Mouse (Mus musculus): ENCODE results near the gene Aacs.

Aacs gene

GRCm38 (mm10) chr5:125461868-125462445, 13.7 kb upstream of the Aacs start:
- intact Hi-C loops (cut with DNase I), result loop anchor here (2.0 to 5.0 kb wide), 2 partner anchors 47 to 80 kb away; no protein-coding TSS in a partner anchor

GRCm38 (mm10) chr5:125465192-125465591, 10.4 kb upstream of the Aacs start:
- intact Hi-C loops (cut with DNase I), result no loop called here

- intact Hi-C loops (cut with DNase I), result no loop called here
Observed at GRCm38 (mm10) chr5:125465701-125466106, 9.9 kb upstream of the Aacs start.

GRCm38 (mm10) chr5:125466483-125466882, 9.1 kb upstream of the Aacs start:
- intact Hi-C loops (cut with DNase I), result no loop called here

- intact Hi-C loops (cut with DNase I), result no loop called here
Observed at GRCm38 (mm10) chr5:125467261-125467660, 8.4 kb upstream of the Aacs start.

GRCm38 (mm10) chr5:125470713-125471112, 4.9 kb upstream of the Aacs start:
- intact Hi-C loops (cut with DNase I), result no loop called here

- intact Hi-C loops (cut with DNase I), result no loop called here
Observed at GRCm38 (mm10) chr5:125472796-125473475, 2.7 kb upstream of the Aacs start.

GRCm38 (mm10) chr5:125475030-125475429, 584 bp upstream of the Aacs start:
- intact Hi-C loops (cut with DNase I), result no loop called here

- intact Hi-C loops (cut with DNase I), result no loop called here
Observed at GRCm38 (mm10) chr5:125476286-125476625, 642 bp downstream of the Aacs start.

GRCm38 (mm10) chr5:125476799-125477198, 1.2 kb downstream of the Aacs start:
- intact Hi-C loops (cut with DNase I), result no loop called here

- intact Hi-C loops (cut with DNase I), result no loop called here
Observed at GRCm38 (mm10) chr5:125477533-125477932, 1.9 kb downstream of the Aacs start.

GRCm38 (mm10) chr5:125478037-125478436, 2.4 kb downstream of the Aacs start:
- intact Hi-C loops (cut with DNase I), result no loop called here

- intact Hi-C loops (cut with DNase I), result no loop called here
Observed at GRCm38 (mm10) chr5:125479376-125479775, 3.8 kb downstream of the Aacs start.

GRCm38 (mm10) chr5:125480434-125481231, 5.0 kb downstream of the Aacs start:
- intact Hi-C loops (cut with DNase I), result no loop called here

- intact Hi-C loops (cut with DNase I), result no loop called here
Observed at GRCm38 (mm10) chr5:125482474-125482873, 6.9 kb downstream of the Aacs start.

- intact Hi-C loops (cut with DNase I), result no loop called here
Observed at GRCm38 (mm10) chr5:125483712-125484611, 8.3 kb downstream of the Aacs start.

- intact Hi-C loops (cut with DNase I), result no loop called here
Observed at GRCm38 (mm10) chr5:125485031-125485778, 9.6 kb downstream of the Aacs start.

GRCm38 (mm10) chr5:125486088-125486487, 10.5 kb downstream of the Aacs start:
- intact Hi-C loops (cut with DNase I), result no loop called here

- intact Hi-C loops (cut with DNase I), result no loop called here
Observed at GRCm38 (mm10) chr5:125487375-125488115, 11.9 kb downstream of the Aacs start.

- intact Hi-C loops (cut with DNase I), result no loop called here
Observed at GRCm38 (mm10) chr5:125488116-125488455, 12.5 kb downstream of the Aacs start.
